Mouse (Mus musculus) hindbrain, embryonic 16.5 days (tissue): ENCODE measurements around the gene Baiap2. TPM values are rescaled to one million over a fixed set of nuclear protein-coding genes. Genes with fewer than 3 reads are reported as not detected.

ENCODE experiments used
- ATAC-seq: fragments of 200-750 bp; cut with Nextera tagmentation; 2 replicates; pipeline ENCODE4 v1.8.0; 2017; ENCODE audit warnings: moderate TSS enrichment, moderate library complexity
- H3K27ac ChIP-seq: fragments of 300-500 bp; sonication (generic); 2 replicates; pipeline ENCODE4 v1.5.1; 2014; ENCODE audit warnings: low read depth, mild to moderate bottlenecking, control low read depth, low read length, moderate library complexity
- H3K27me3 ChIP-seq: fragments of 300-500 bp; sonication (generic); replicated peaks from 2 replicates; pipeline ENCODE4 v1.6.1; 2014; ENCODE audit warnings: low read length; ENCODE audit not compliant: control insufficient read depth, insufficient read depth
- H3K36me3 ChIP-seq: fragments of 300-500 bp; sonication (generic); 2 replicates; pipeline ENCODE4 v1.6.1; 2014; ENCODE audit warnings: mild to moderate bottlenecking, low read length, moderate library complexity, mixed read lengths; ENCODE audit not compliant: control insufficient read depth, insufficient read depth
- H3K4me1 ChIP-seq: fragments of 300-500 bp; sonication (generic); 2 replicates; pipeline ENCODE4 v1.6.1; 2014; ENCODE audit warnings: low read depth, low read length; ENCODE audit not compliant: control insufficient read depth, insufficient read depth
- H3K4me2 ChIP-seq: fragments of 300-500 bp; sonication (generic); 2 replicates; pipeline ENCODE4 v1.6.1; 2014; ENCODE audit warnings: mild to moderate bottlenecking, low read length, control low read depth, moderate library complexity
- H3K4me3 ChIP-seq: fragments of 300-500 bp; sonication (generic); 2 replicates; pipeline ENCODE4 v1.5.1; 2014; ENCODE audit warnings: mild to moderate bottlenecking, low read length, control low read depth, moderate library complexity
- H3K9ac ChIP-seq: fragments of 300-500 bp; sonication (generic); 2 replicates; pipeline ENCODE4 v1.6.1; 2014; ENCODE audit warnings: low read depth, mild to moderate bottlenecking, control low read depth, low read length, moderate library complexity
- H3K9me3 ChIP-seq: fragments of 300-500 bp; sonication (generic); 2 replicates; pipeline ENCODE4 v1.6.1; 2014; ENCODE audit warnings: mild to moderate bottlenecking, low read length, moderate library complexity; ENCODE audit not compliant: control insufficient read depth
- WGBS: fragments of 180-500 bp; shearing (Covaris S2); extraction: QIAGEN DNeasy Blood & Tissue Kit; methylation state at CpG from one replicate; pipeline ENCODE4 v1.1.7; 2014; 5-methylcytosine and 5-hydroxymethylcytosine counted together
- polyA plus RNA-seq: library from polyadenylated mRNA; unstranded; fragments of >200 nt; fragmentation: Nextera tagmentation; extraction: Ambion mirVana; gene quantifications from 2 replicates; pipeline ENCODE4 v1.2.1, GENCODE M21; 2015

The Baiap2 gene
- polyA plus RNA-seq, 1 experiment from 2014 or later, result 23.9 TPM

DNA sequence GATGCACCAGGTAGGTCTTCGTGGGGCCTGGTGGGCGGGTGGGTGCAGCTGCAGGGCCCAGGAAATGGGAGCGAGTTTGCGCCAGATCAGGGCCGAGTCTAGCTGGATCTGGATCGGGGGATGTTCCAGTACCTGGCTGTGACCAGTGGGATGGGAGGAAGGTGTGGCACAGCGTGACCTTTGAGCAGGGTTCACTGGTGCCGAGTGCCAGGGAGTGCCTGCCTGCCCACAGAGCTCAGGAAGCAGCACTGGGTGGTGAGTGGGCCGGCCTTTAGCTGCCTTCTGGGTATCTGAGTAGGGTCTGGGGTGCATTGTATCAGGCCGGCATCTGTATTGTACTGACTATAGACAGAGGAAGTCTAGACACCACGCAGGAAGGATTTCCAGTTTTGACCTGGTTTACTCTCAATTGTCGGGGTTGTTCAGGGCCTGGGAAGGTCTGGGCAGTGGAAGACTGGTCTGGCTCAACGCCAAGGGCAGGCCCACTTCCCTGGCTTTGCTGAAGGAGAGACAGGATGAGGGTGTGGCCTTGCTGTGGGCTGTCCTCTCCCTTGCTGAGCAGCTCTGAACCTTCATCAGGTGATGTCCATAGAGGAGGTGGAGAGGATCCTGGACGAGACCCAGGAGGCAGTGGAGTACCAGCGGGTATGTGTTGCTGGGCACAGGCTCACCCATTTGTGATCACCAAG lies 26.3 kb upstream of the Baiap2 start:
- WGBS, result 83% methylated on average over 15 of the region's 15 CpGs
- Histone ChIP-seq H3K27me3 (no peaks in the 10 kb centered on the region), H3K4me2 (no peak overlapping the region), H3K9ac (no peak overlapping the region), H3K27ac (no peak overlapping the region), H3K36me3 (peaks cover 26% of the 10 kb centered on the region), H3K4me1 (peaks cover 21% of the 10 kb centered on the region), H3K4me3 (no peak overlapping the region), H3K9me3 (no peaks in the 10 kb centered on the region)
- ATAC-seq, result no peak

DNA sequence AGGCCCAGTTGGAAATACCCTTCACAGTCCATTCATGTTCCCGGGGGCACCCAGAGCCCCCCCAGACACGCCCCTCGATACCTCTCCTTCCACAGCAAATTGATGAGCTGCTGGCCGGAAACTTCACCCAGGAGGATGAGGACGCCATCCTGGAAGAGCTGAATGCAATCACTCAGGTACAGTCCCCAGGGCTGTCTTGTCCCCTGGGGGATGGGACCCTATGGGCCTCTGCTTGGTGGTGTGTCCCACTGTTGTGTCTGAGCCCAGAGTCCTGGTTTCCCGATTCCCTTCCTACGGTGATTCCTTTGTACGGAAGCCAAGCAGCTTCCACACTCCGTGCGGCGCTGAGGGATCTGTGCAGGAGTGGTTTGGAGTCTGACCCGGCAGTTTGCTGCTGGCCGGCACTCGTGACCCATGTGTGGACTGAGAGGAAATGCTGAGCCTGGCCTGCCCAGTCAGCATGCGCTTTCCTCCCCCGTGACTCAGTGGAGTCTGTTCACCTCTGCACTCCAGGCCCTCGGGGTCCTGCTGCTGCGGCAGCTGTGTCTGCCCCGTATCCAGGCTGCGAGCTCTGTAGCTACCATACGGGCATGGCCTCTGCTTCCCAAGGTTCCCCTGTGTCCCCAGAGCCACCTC lies 25.6 kb upstream of the Baiap2 start:
- no peak for ATAC-seq
- no peaks in the 10 kb centered on the region for H3K27me3 ChIP-seq
- H3K4me2 ChIP-seq, result no peak overlapping the region
- no peak overlapping the region for H3K9ac ChIP-seq
- no peak overlapping the region for H3K27ac ChIP-seq
- H3K4me3 ChIP-seq, result no peak overlapping the region
- peaks cover 21% of the 10 kb centered on the region for H3K4me1 ChIP-seq
- H3K9me3 ChIP-seq, result no peaks in the 10 kb centered on the region
- 87% methylated on average over 21 of the region's 21 CpGs for WGBS
- peaks cover 26% of the 10 kb centered on the region for H3K36me3 ChIP-seq

DNA sequence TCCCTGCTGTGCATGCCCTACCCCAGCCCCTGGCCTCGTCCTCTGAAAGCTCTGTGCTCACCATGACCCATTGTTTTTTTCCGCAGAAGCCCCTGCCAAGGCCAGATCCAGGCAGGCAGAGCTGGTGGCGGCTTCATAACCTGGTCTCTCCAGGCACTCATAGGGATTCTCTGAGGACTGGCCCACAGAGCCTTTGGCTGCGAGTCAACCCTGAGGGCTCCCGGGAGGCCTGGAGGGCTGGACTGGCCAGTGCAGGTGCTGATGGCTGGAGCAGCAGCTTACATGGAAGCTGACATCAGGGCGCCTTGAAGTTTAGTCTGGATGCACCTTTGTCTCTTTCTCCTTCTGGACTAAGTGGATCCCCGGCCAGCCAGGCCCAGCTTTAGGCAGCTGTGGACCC lies 24.0 kb upstream of the Baiap2 start:
- peaks cover 15% of the 10 kb centered on the region for H3K4me1 ChIP-seq
- no peaks in the 10 kb centered on the region for H3K9me3 ChIP-seq
- no peak overlapping the region for H3K9ac ChIP-seq
- no peak overlapping the region for H3K27ac ChIP-seq
- H3K4me3 ChIP-seq, result no peak overlapping the region
- no peaks in the 10 kb centered on the region for H3K27me3 ChIP-seq
- no peak for ATAC-seq
- WGBS, result 80% methylated on average over 7 of the region's 7 CpGs
- H3K4me2 ChIP-seq, result no peak overlapping the region
- peaks cover 26% of the 10 kb centered on the region for H3K36me3 ChIP-seq

- no peaks in the 10 kb centered on the region for H3K9me3 ChIP-seq
- no peak for ATAC-seq
- no peaks in the 10 kb centered on the region for H3K27me3 ChIP-seq
- WGBS, result 89% methylated on average over 4 of the region's 4 CpGs
- H3K4me3 ChIP-seq, result no peak overlapping the region
- peaks cover 12% of the 10 kb centered on the region for H3K4me1 ChIP-seq
- H3K36me3 ChIP-seq, result peaks cover 26% of the 10 kb centered on the region
- no peak overlapping the region for H3K4me2 ChIP-seq
- H3K27ac ChIP-seq, result no peak overlapping the region
- no peak overlapping the region for H3K9ac ChIP-seq
Observed at GRCm38 (mm10) chr11:119919432-119919831, 23.1 kb upstream of the Baiap2 start.

- H3K36me3 ChIP-seq, result peaks cover 26% of the 10 kb centered on the region
- no peak for ATAC-seq
Observed at GRCm38 (mm10) chr11:119919897-119920296, 22.7 kb upstream of the Baiap2 start.

GRCm38 (mm10) chr11:119920668-119921067 lies 21.9 kb upstream of the Baiap2 start:
- Histone ChIP-seq H3K27me3 (no peaks in the 10 kb centered on the region), H3K4me2 (no peak overlapping the region), H3K9me3 (no peaks in the 10 kb centered on the region), H3K4me1 (no peaks in the 10 kb centered on the region; the same call in 1 of the 2 replicates), H3K36me3 (peaks cover 26% of the 10 kb centered on the region), H3K27ac (no peak overlapping the region), H3K4me3 (no peak overlapping the region), H3K9ac (no peak overlapping the region)
- no peak for ATAC-seq
- WGBS, result 88% methylated on average over 5 of the region's 5 CpGs

More at GRCm38 (mm10) chr11:119919897-119920296, 22.7 kb upstream of the Baiap2 start:
- no peak overlapping the region for H3K9ac ChIP-seq
- H3K27ac ChIP-seq, result no peak overlapping the region
- H3K4me1 ChIP-seq, result peaks cover 7% of the 10 kb centered on the region
- no peaks in the 10 kb centered on the region for H3K9me3 ChIP-seq
- H3K4me3 ChIP-seq, result no peak overlapping the region
- no peaks in the 10 kb centered on the region for H3K27me3 ChIP-seq
- no peak overlapping the region for H3K4me2 ChIP-seq
- 60% methylated on average over 8 of the region's 8 CpGs for WGBS

DNA sequence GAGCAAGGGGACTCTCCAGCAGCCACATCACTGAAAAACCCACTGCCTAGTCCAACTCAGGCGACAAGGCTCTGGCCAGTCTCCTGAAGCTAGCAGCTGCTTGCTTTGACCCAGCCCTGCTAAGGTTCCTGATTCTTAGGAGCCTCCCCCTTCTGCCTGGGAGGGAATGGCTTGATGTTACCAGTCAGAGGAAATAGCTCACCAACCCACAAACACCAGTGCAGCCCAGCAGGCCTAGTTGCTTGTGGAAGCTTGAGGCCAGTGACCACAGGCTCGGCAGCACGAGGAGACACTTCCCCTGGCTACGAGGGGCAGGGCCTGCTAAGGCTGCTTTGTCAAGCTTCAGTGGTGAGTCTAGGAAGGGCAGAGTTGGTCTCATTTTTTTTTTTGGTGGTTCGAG lies 17.4 kb upstream of the Baiap2 start:
- no peak overlapping the region for H3K4me2 ChIP-seq
- H3K9ac ChIP-seq, result no peak overlapping the region
- 80% methylated on average over 5 of the region's 5 CpGs for WGBS
- H3K9me3 ChIP-seq, result no peaks in the 10 kb centered on the region
- no peaks in the 10 kb centered on the region for H3K4me1 ChIP-seq
- ATAC-seq, result no peak
- H3K36me3 ChIP-seq, result no peaks in the 10 kb centered on the region
- H3K27ac ChIP-seq, result no peak overlapping the region
- no peaks in the 10 kb centered on the region for H3K27me3 ChIP-seq
- no peak overlapping the region for H3K4me3 ChIP-seq

- Histone ChIP-seq H3K4me2 (no peak overlapping the region), H3K27me3 (no peaks in the 10 kb centered on the region), H3K4me3 (no peak overlapping the region), H3K27ac (no peak overlapping the region), H3K9me3 (no peaks in the 10 kb centered on the region), H3K4me1 (no peaks in the 10 kb centered on the region), H3K9ac (no peak overlapping the region), H3K36me3 (no peaks in the 10 kb centered on the region)
- 87% methylated on average over 5 of the region's 5 CpGs for WGBS
- no peak for ATAC-seq
Observed at GRCm38 (mm10) chr11:119926762-119927161, 15.8 kb upstream of the Baiap2 start.

- Histone ChIP-seq H3K27ac (no peak overlapping the region), H3K4me3 (no peak overlapping the region), H3K27me3 (no peaks in the 10 kb centered on the region), H3K9ac (no peak overlapping the region), H3K4me1 (no peaks in the 10 kb centered on the region), H3K9me3 (no peaks in the 10 kb centered on the region), H3K36me3 (no peaks in the 10 kb centered on the region), H3K4me2 (no peak overlapping the region)
- WGBS, result 72% methylated on average over 16 of the region's 16 CpGs
- ATAC-seq, result no peak
Observed at GRCm38 (mm10) chr11:119928023-119928681, 14.4 kb upstream of the Baiap2 start.
